Mouse (Mus musculus): ENCODE measurements at regions not wholly inside any gene's neighbourhood (a gene's known extent, or its start where the extent isn't known, plus 50 kb on each side); places are given as distances from the start of the nearest gene placed in this dataset.

DNA sequence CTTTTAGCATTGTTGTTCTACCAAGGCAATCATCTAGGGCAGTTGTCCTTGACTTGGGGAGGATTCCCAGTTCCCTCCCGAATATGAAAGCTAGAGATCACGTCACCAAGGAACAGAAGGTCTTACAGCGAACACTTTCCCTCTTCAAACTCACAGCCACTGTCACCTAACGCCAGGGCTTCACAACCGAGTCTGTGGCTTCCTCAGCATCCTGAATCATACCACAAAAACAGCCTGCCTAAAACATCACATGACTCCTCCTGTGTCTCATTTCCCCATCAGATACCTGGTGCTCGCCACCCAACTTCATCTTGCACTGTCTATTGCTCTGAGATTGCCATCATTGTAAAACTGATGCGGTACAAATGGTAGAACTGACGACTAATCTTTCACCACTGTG is 186.5 kb downstream of the Kdr start:
- TF ChIP-seq MEF2A (IDR thresholded peaks at IDR 0.05; ENCODE audit: extremely low read depth, insufficient replicate concordance, low read depth, low read length, poor library complexity, severe bottlenecking), result no peak
- no peak for TF ChIP-seq ZMIZ1 (IDR thresholded peaks at IDR 0.05; ENCODE audit: low read depth, low read length)
- TF ChIP-seq HCFC1 (IDR thresholded peaks at IDR 0.05; ENCODE audit: low read depth, low read length), result no peak
- no peak for TF ChIP-seq E2F4 (IDR thresholded peaks at IDR 0.05; ENCODE audit: borderline replicate concordance, low read depth, low read length)
- TF ChIP-seq GABPA (IDR thresholded peaks at IDR 0.05; ENCODE audit: low read depth, low read length), result no peak
- Histone ChIP-seq H3K9ac (ENCODE audit: control insufficient read depth, low read depth, low read length, poor library complexity, severe bottlenecking) (no peak overlapping the region), H3K9me3 (replicated peaks; ENCODE audit: insufficient read depth, low read length) (no peaks in the 10 kb centered on the region), H3K36me3 (ENCODE audit: control insufficient read depth in 1 of 2, insufficient read depth in 2 of 2, low read length in 2 of 2) (no peaks in the 10 kb centered on the region), H3K4me3 (ENCODE audit: control insufficient read depth in 1 of 2, insufficient read depth in 1 of 2, low read depth in 2 of 2, low read length in 2 of 2) (no peak overlapping the region), H3K27me3 (ENCODE audit: control insufficient read depth in 1 of 2, insufficient read depth in 2 of 2, low read length in 2 of 2) (no peaks in the 10 kb centered on the region), H3K4me1 (ENCODE audit: control insufficient read depth in 1 of 2, insufficient read depth in 2 of 2, low read length in 2 of 2) (no peaks in the 10 kb centered on the region), H3K79me2 (ENCODE audit: control insufficient read depth, insufficient read depth, low read length, poor library complexity) (no peaks in the 10 kb centered on the region), H3K27ac (ENCODE audit: control insufficient read depth, low read depth, low read length) (no peak overlapping the region)
- no peak for DNase-seq (ENCODE audit: low read depth, low spot score)

DNA sequence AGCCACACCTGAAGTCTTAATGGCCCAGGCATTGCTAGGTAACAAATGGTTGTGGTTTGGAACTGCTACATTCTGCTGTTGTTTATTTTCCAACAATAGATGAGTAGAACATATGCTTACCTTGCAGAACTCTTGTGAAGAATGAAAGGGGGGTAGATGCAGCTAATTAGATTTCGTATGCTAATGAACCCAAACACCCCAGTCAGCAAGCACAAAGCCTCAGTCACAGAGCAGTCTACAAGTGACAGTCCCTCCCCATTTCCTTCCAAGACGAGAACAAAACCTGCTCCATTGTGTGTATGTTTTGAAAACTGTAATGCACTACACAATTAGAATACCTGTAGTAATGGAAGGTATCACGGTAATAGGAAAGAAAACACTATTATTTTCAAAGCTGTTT is 190.2 kb downstream of the Kdr start:
- no peaks in the 10 kb centered on the region for H3K9me3 ChIP-seq (replicated peaks; ENCODE audit: insufficient read depth, low read length)
- TF ChIP-seq ZKSCAN1 (IDR thresholded peaks at IDR 0.05; ENCODE audit: low read depth, low read length) (no peak), POLR2AphosphoS2 (IDR thresholded peaks at IDR 0.05; ENCODE audit: low read length) (no peak), UBTF (IDR thresholded peaks at IDR 0.05; ENCODE audit: borderline replicate concordance, insufficient read depth, low read depth, low read length) (no peak), ZC3H11A (IDR thresholded peaks at IDR 0.05; ENCODE audit: low read depth, low read length) (no peak), BHLHE40 (IDR thresholded peaks at IDR 0.05; ENCODE audit: borderline replicate concordance, low read depth, low read length) (no peak)
- H3K9ac ChIP-seq (ENCODE audit: control insufficient read depth, low read depth, low read length, poor library complexity, severe bottlenecking), result no peak overlapping the region
- DNase-seq (ENCODE audit: low read depth, low spot score), result no peak
- no peaks in the 10 kb centered on the region for H3K4me1 ChIP-seq (ENCODE audit: control insufficient read depth in 1 of 2, insufficient read depth in 2 of 2, low read length in 2 of 2)
- H3K27me3 ChIP-seq (ENCODE audit: control insufficient read depth in 1 of 2, insufficient read depth in 2 of 2, low read length in 2 of 2), result no peaks in the 10 kb centered on the region
- no peak overlapping the region for H3K4me3 ChIP-seq (ENCODE audit: control insufficient read depth in 1 of 2, insufficient read depth in 1 of 2, low read depth in 2 of 2, low read length in 2 of 2)
- H3K79me2 ChIP-seq (ENCODE audit: control insufficient read depth, insufficient read depth, low read length, poor library complexity), result no peaks in the 10 kb centered on the region
- no peaks in the 10 kb centered on the region for H3K36me3 ChIP-seq (ENCODE audit: control insufficient read depth in 1 of 2, insufficient read depth in 2 of 2, low read length in 2 of 2)
- no peak overlapping the region for H3K27ac ChIP-seq (ENCODE audit: control insufficient read depth, low read depth, low read length)

DNA sequence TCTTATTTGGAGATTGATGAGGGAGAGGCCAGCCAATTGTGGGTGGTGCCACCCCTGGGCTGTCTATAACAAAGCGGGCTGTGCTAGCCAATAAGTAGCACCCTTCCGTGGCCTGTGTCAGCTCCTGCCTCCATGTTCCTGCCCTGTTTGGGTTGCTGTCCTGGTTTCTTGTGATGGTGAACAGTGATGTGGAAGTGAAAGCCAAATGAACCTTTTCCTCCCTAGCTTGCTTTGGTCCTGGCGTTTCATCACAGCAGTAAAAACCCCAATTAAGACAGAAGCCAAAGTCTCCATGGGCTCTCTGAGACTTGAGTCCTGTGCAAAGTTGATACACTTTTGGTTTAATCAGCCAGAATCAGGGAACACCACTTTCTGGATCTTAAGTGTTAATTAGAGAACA is 192.1 kb downstream of the Kdr start:
- Histone ChIP-seq H3K4me1 (ENCODE audit: control insufficient read depth in 1 of 2, insufficient read depth in 2 of 2, low read length in 2 of 2) (no peaks in the 10 kb centered on the region), H3K79me2 (ENCODE audit: control insufficient read depth, insufficient read depth, low read length, poor library complexity) (no peaks in the 10 kb centered on the region), H3K27ac (ENCODE audit: control insufficient read depth, low read depth, low read length) (no peak overlapping the region), H3K36me3 (ENCODE audit: control insufficient read depth in 1 of 2, insufficient read depth in 2 of 2, low read length in 2 of 2) (no peaks in the 10 kb centered on the region), H3K4me3 (ENCODE audit: control insufficient read depth in 1 of 2, insufficient read depth in 1 of 2, low read depth in 2 of 2, low read length in 2 of 2) (no peak overlapping the region), H3K9ac (ENCODE audit: control insufficient read depth, low read depth, low read length, poor library complexity, severe bottlenecking) (no peak overlapping the region), H3K9me3 (replicated peaks; ENCODE audit: insufficient read depth, low read length) (no peaks in the 10 kb centered on the region), H3K27me3 (ENCODE audit: control insufficient read depth in 1 of 2, insufficient read depth in 2 of 2, low read length in 2 of 2) (no peaks in the 10 kb centered on the region)
- no peak for TF ChIP-seq POLR2A (IDR thresholded peaks at IDR 0.05; ENCODE audit: control insufficient read depth in 1 of 2, insufficient read depth in 1 of 2, low read depth in 1 of 2, low read length in 2 of 2, poor library complexity in 1 of 2)
- TF ChIP-seq ZC3H11A (IDR thresholded peaks at IDR 0.05; ENCODE audit: low read depth, low read length), result no peak
- TF ChIP-seq RCOR1 (IDR thresholded peaks at IDR 0.05; ENCODE audit: low read depth, low read length), result no peak
- no peak for TF ChIP-seq TAL1 (IDR thresholded peaks at IDR 0.05; ENCODE audit: low read length)
- TF ChIP-seq MAX (IDR thresholded peaks at IDR 0.05; ENCODE audit: low read length), result no peak
- TF ChIP-seq TCF12 (IDR thresholded peaks at IDR 0.05; ENCODE audit: low read depth, low read length), result no peak
- TF ChIP-seq ELF1 (IDR thresholded peaks at IDR 0.05; ENCODE audit: low read depth, low read length), result no peak
- TF ChIP-seq SMC3 (IDR thresholded peaks at IDR 0.05; ENCODE audit: low read depth, low read length), result no peak
- TF ChIP-seq E2F4 (IDR thresholded peaks at IDR 0.05; ENCODE audit: borderline replicate concordance, low read depth, low read length), result no peak
- TF ChIP-seq MYB (IDR thresholded peaks at IDR 0.05; ENCODE audit: low read depth, low read length), result no peak
- no peak for TF ChIP-seq MAFK (IDR thresholded peaks at IDR 0.05; ENCODE audit: borderline replicate concordance, low read depth, low read length)
- no peak for TF ChIP-seq MYC (IDR thresholded peaks at IDR 0.05; ENCODE audit: low read depth, low read length)
- TF ChIP-seq MAZ (IDR thresholded peaks at IDR 0.05; ENCODE audit: low read depth, low read length), result no peak
- no peak for TF ChIP-seq ZNF384 (IDR thresholded peaks at IDR 0.05; ENCODE audit: low read depth, low read length)
- TF ChIP-seq USF1 (IDR thresholded peaks at IDR 0.05; ENCODE audit: low read depth, low read length), result no peak
- DNase-seq (ENCODE audit: low read depth, low spot score), result no peak

Data from MEL (cell line).